Mouse (Mus musculus): ENCODE measurements at regions not wholly inside any gene's neighbourhood (a gene's known extent, or its start where the extent isn't known, plus 50 kb on each side); places are given as distances from the start of the nearest gene placed in this dataset.

DNA sequence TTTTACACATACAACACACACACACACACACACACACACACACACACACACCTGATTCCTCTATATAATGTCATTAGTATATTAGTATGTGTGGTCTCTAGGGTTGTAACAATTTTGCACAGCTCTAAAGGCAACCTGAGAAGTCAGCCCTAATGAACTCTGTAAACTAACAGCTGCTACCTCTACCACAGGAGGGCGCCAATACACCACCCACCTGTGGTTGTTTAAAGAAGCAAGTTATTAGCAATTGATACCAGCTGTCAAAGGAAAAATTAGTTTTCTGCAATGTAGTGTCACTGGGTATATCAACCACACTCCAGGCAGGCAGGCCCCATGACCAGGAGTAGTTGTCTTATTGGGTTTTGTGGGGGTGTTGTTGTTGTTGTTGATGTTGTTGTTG is 98.8 kb upstream of the A26c2 start:
- TF ChIP-seq CTCF (conservative IDR thresholded peaks at IDR 0.05; ENCODE audit: insufficient read depth, insufficient read length, low read depth, low read length) = peak; percentile 47
- TF ChIP-seq POLR2A (IDR thresholded peaks at IDR 0.05; ENCODE audit: low read depth, low read length) = no peak

All from kidney, adult 2 months (tissue).